Mouse (Mus musculus) C2C12 (cell line): ENCODE results near the gene Abcb4. TPM values are rescaled to one million over a fixed set of nuclear protein-coding genes. Genes with fewer than 3 reads are reported as not detected.
"Not testable (repeated sequence)": the region's sequence is repeated elsewhere in the genome, so short reads cannot be mapped to it uniquely, and the experiment has no call there.

Experiments
- H3K27me3 ChIP-seq: one replicate; pipeline ENCODE4 v1.6.1; 2011; ENCODE audit not compliant: control insufficient read depth, insufficient read depth, insufficient read length
- H3K36me3 ChIP-seq: one replicate; pipeline ENCODE4 v1.6.1; 2011; ENCODE audit not compliant: control insufficient read depth, insufficient read depth
- H3K4me3 ChIP-seq: one replicate; pipeline ENCODE4 v1.5.1; 2011; ENCODE audit warnings: mild to moderate bottlenecking, control low read depth; ENCODE audit not compliant: poor library complexity, insufficient read depth, severe bottlenecking
- H3K79me2 ChIP-seq: one replicate; pipeline ENCODE4 v1.6.1; 2011; ENCODE audit not compliant: control insufficient read depth, insufficient read depth
- H3K79me3 ChIP-seq: one replicate; pipeline ENCODE4 v1.6.1; 2011; ENCODE audit warnings: low read depth, control low read depth
- H3ac ChIP-seq: one replicate; pipeline ENCODE3; 2011; ENCODE audit warnings: low read depth; ENCODE audit not compliant: control insufficient read depth, insufficient read length
- CEBPB ChIP-seq: IDR thresholded peaks from one replicate; pipeline ENCODE4 v1.6.1; 2011; ENCODE audit warnings: low read depth, mild to moderate bottlenecking, control low read depth, moderate library complexity
- CTCF ChIP-seq: IDR thresholded peaks from one replicate; pipeline ENCODE4 v1.5.1; 2011; ENCODE audit not compliant: control insufficient read depth, insufficient read depth, insufficient read length
- FOSL1 ChIP-seq: IDR thresholded peaks from one replicate; pipeline ENCODE4 v1.8.0; 2011; ENCODE audit warnings: mild to moderate bottlenecking, low read length; ENCODE audit not compliant: poor library complexity, insufficient read depth, severe bottlenecking
- MAX ChIP-seq: IDR thresholded peaks from one replicate; pipeline ENCODE4 v1.6.1; 2011; ENCODE audit warnings: mild to moderate bottlenecking, control low read depth
- MYOD1 ChIP-seq: IDR thresholded peaks from one replicate; pipeline ENCODE4 v1.6.1; 2011; ENCODE audit warnings: low read depth; ENCODE audit not compliant: control insufficient read depth, insufficient read length
- MYOG ChIP-seq: IDR thresholded peaks from one replicate; pipeline ENCODE4 v1.6.1; 2011; ENCODE audit not compliant: control insufficient read depth, insufficient read length; ENCODE audit errors: extremely low read depth
- USF1 ChIP-seq: IDR thresholded peaks from one replicate; pipeline ENCODE4 v1.6.1; 2011; ENCODE audit warnings: low read depth, mild to moderate bottlenecking, control low read depth, moderate library complexity
- polyA plus RNA-seq: library from polyadenylated mRNA; unstranded; fragments of >200 nt; fragmentation: generic; extraction: Trizol; gene quantifications from one replicate; pipeline ENCODE4 v1.2.1, GENCODE M21; 2012; ENCODE audit warnings: missing spikeins

Abcb4 gene
- polyA plus RNA-seq, 1 experiment = 0.06 TPM

GRCm38 (mm10) chr5:8863580-8864337 lies 29.8 kb upstream of the Abcb4 start:
- TF ChIP-seq FOSL1 = no peak
- no peak for TF ChIP-seq USF1
- no peak for TF ChIP-seq MAX
- no peak for TF ChIP-seq CTCF
- no peak for TF ChIP-seq CEBPB
- TF ChIP-seq MYOG = no peak
- no peak for TF ChIP-seq MYOD1
- Histone ChIP-seq H3K79me2 (no peaks in the 10 kb centered on the region), H3ac (no peak overlapping the region), H3K4me3 (no peak overlapping the region), H3K27me3 (no peaks in the 10 kb centered on the region), H3K79me3 (no peaks in the 10 kb centered on the region), H3K36me3 (peaks cover 4% of the 10 kb centered on the region)

GRCm38 (mm10) chr5:8865630-8866029 lies 27.9 kb upstream of the Abcb4 start:
- not testable (repeated sequence) for H3K79me3 ChIP-seq, H3ac ChIP-seq, H3K4me3 ChIP-seq, H3K36me3 ChIP-seq, H3K79me2 ChIP-seq, H3K27me3 ChIP-seq

- Histone ChIP-seq H3K27me3 (no peaks in the 10 kb centered on the region), H3K4me3 (no peak overlapping the region), H3K79me3 (no peaks in the 10 kb centered on the region), H3K36me3 (peaks cover 4% of the 10 kb centered on the region), H3ac (no peak overlapping the region), H3K79me2 (no peaks in the 10 kb centered on the region)
- no peak for TF ChIP-seq USF1
These were observed 27.2 kb upstream of the Abcb4 start for GRCm38 (mm10) chr5:8866366-8866765.

- Histone ChIP-seq H3K27me3 (no peaks in the 10 kb centered on the region), H3K79me2 (no peaks in the 10 kb centered on the region), H3K36me3 (peaks cover 4% of the 10 kb centered on the region), H3ac (no peak overlapping the region), H3K79me3 (no peaks in the 10 kb centered on the region), H3K4me3 (no peak overlapping the region)
- TF ChIP-seq CEBPB (no peak), MYOG (no peak), USF1 (no peak), FOSL1 (no peak), CTCF (no peak), MYOD1 (no peak), MAX (no peak)
These were observed 25.5 kb upstream of the Abcb4 start for GRCm38 (mm10) chr5:8868019-8868418.

- no peaks in the 10 kb centered on the region for H3K27me3 ChIP-seq
- H3K79me2 ChIP-seq = no peaks in the 10 kb centered on the region
- H3K36me3 ChIP-seq = no peaks in the 10 kb centered on the region
- H3ac ChIP-seq = no peak overlapping the region
- TF ChIP-seq USF1 = no peak
- H3K4me3 ChIP-seq = no peak overlapping the region
- H3K79me3 ChIP-seq = no peaks in the 10 kb centered on the region
These were observed 20.3 kb upstream of the Abcb4 start for GRCm38 (mm10) chr5:8872979-8873915.

GRCm38 (mm10) chr5:8877086-8877485 lies 16.4 kb upstream of the Abcb4 start:
- no peaks in the 10 kb centered on the region for H3K79me3 ChIP-seq
- H3K27me3 ChIP-seq = no peaks in the 10 kb centered on the region
- H3ac ChIP-seq = no peak overlapping the region
- no peaks in the 10 kb centered on the region for H3K79me2 ChIP-seq
- TF ChIP-seq FOSL1 = no peak
- TF ChIP-seq CEBPB = no peak
- no peak for TF ChIP-seq MYOG
- no peak for TF ChIP-seq MYOD1
- no peak for TF ChIP-seq USF1
- no peak for TF ChIP-seq CTCF
- no peak for TF ChIP-seq MAX
- H3K36me3 ChIP-seq = no peaks in the 10 kb centered on the region
- H3K4me3 ChIP-seq = no peak overlapping the region
